Mouse (Mus musculus): ENCODE results near the gene Mob1b. TPM values are rescaled to one million over a fixed set of nuclear protein-coding genes. Genes with fewer than 3 reads are reported as not detected.

The Mob1b gene
- total and polyA plus RNA-seq, 2 experiments from 2014 or later: 7.8 to 14.9 TPM

- no peak for TF ChIP-seq CTCF (IDR thresholded peaks at IDR 0.05; ENCODE audit: low read depth)
- Histone ChIP-seq H3K4me2 (ENCODE audit: low read depth) (no peak overlapping the region), H3K27ac (ENCODE audit: low read depth, low read length) (no peak overlapping the region), H3K4me1 (ENCODE audit: insufficient read depth) (no peaks in the 10 kb centered on the region), H3K27me3 (ENCODE audit: insufficient read depth, low read length) (no peaks in the 10 kb centered on the region), H3K9ac (no peak overlapping the region), H3K4me3 (ENCODE audit: low read depth, low read length) (no peak overlapping the region), H3K9me3 (ENCODE audit: low read length) (no peaks in the 10 kb centered on the region), H3K36me3 (ENCODE audit: insufficient read depth) (no peaks in the 10 kb centered on the region)
- WGBS: 82% methylated on average over 11 of the region's 11 CpGs
- no peak for ATAC-seq
- no peak for DNase-seq
Observed at GRCm38 (mm10) chr5:88796588-88796987, 75.9 kb downstream of the Mob1b start.

- Histone ChIP-seq H3K9me3 (ENCODE audit: low read length) (no peaks in the 10 kb centered on the region), H3K4me2 (ENCODE audit: low read depth) (no peak overlapping the region), H3K4me3 (ENCODE audit: low read depth, low read length) (no peak overlapping the region), H3K4me1 (ENCODE audit: insufficient read depth) (no peaks in the 10 kb centered on the region), H3K9ac (no peak overlapping the region), H3K36me3 (ENCODE audit: insufficient read depth) (no peaks in the 10 kb centered on the region), H3K27me3 (ENCODE audit: insufficient read depth, low read length) (no peaks in the 10 kb centered on the region), H3K27ac (ENCODE audit: low read depth, low read length) (no peak overlapping the region)
- WGBS: 86% methylated on average over 6 of the region's 6 CpGs
- ATAC-seq (no peak), DNase-seq (no peak)
- no peak for TF ChIP-seq CTCF (IDR thresholded peaks at IDR 0.05; ENCODE audit: low read depth)
Observed at GRCm38 (mm10) chr5:88797121-88797520, 76.5 kb downstream of the Mob1b start.

- no peaks in the 10 kb centered on the region for H3K9me3 ChIP-seq (ENCODE audit: low read length)
- TF ChIP-seq CTCF (IDR thresholded peaks at IDR 0.05; ENCODE audit: low read depth): no peak
- no peak overlapping the region for H3K4me3 ChIP-seq (ENCODE audit: low read depth, low read length)
- no peak for ATAC-seq
- DNase-seq: no peak
- H3K27ac ChIP-seq (ENCODE audit: low read depth, low read length): no peak overlapping the region
- no peak overlapping the region for H3K9ac ChIP-seq
- H3K36me3 ChIP-seq (ENCODE audit: insufficient read depth): no peaks in the 10 kb centered on the region
- no peaks in the 10 kb centered on the region for H3K4me1 ChIP-seq (ENCODE audit: insufficient read depth)
- WGBS: 91% methylated on average over 4 of the region's 4 CpGs
- no peaks in the 10 kb centered on the region for H3K27me3 ChIP-seq (ENCODE audit: insufficient read depth, low read length)
- no peak overlapping the region for H3K4me2 ChIP-seq (ENCODE audit: low read depth)
Observed at GRCm38 (mm10) chr5:88805616-88806015, 85.0 kb downstream of the Mob1b start.

GRCm38 (mm10) chr5:88806278-88806677, 85.6 kb downstream of the Mob1b start:
- WGBS: 29% methylated on average over 5 of the region's 5 CpGs
- no peak for DNase-seq
- Histone ChIP-seq H3K27me3 (ENCODE audit: insufficient read depth, low read length) (no peaks in the 10 kb centered on the region), H3K36me3 (ENCODE audit: insufficient read depth) (no peaks in the 10 kb centered on the region), H3K9me3 (ENCODE audit: low read length) (no peaks in the 10 kb centered on the region), H3K9ac (no peak overlapping the region), H3K4me1 (ENCODE audit: insufficient read depth) (no peaks in the 10 kb centered on the region), H3K27ac (ENCODE audit: low read depth, low read length) (no peak overlapping the region), H3K4me2 (ENCODE audit: low read depth) (no peak overlapping the region), H3K4me3 (ENCODE audit: low read depth, low read length) (no peak overlapping the region)
- TF ChIP-seq CTCF (IDR thresholded peaks at IDR 0.05; ENCODE audit: low read depth): no peak
- ATAC-seq: no peak

GRCm38 (mm10) chr5:88807342-88807741, 86.7 kb downstream of the Mob1b start:
- ATAC-seq (peak; percentile 34; the same call in 1 of the 2 replicates), DNase-seq (no peak)
- no peaks in the 10 kb centered on the region for H3K9me3 ChIP-seq (ENCODE audit: low read length)
- H3K36me3 ChIP-seq (ENCODE audit: insufficient read depth): no peaks in the 10 kb centered on the region
- no peak overlapping the region for H3K27ac ChIP-seq (ENCODE audit: low read depth, low read length)
- H3K4me3 ChIP-seq (ENCODE audit: low read depth, low read length): no peak overlapping the region
- no peaks in the 10 kb centered on the region for H3K27me3 ChIP-seq (ENCODE audit: insufficient read depth, low read length)
- no peak overlapping the region for H3K4me2 ChIP-seq (ENCODE audit: low read depth)
- TF ChIP-seq CTCF (IDR thresholded peaks at IDR 0.05; ENCODE audit: low read depth): no peak
- no peak overlapping the region for H3K9ac ChIP-seq
- WGBS: 25% methylated on average over 9 of the region's 9 CpGs
- H3K4me1 ChIP-seq (ENCODE audit: insufficient read depth): no peaks in the 10 kb centered on the region

- DNase-seq: no peak
Observed at GRCm38 (mm10) chr5:88813188-88813587, 92.5 kb downstream of the Mob1b start.

More at GRCm38 (mm10) chr5:88813188-88813587, 92.5 kb downstream of the Mob1b start:
- WGBS: 69% methylated on average over 2 of the region's 2 CpGs
- H3K9ac ChIP-seq: no peak overlapping the region
- H3K4me1 ChIP-seq (ENCODE audit: insufficient read depth): no peaks in the 10 kb centered on the region
- peak; percentile 36; the same call in 1 of the 2 replicates for ATAC-seq
- H3K27ac ChIP-seq (ENCODE audit: low read depth, low read length): 0 out of 2 replicates have a peak overlapping the region, but pooled peaks have one; percentile 22
- H3K27me3 ChIP-seq (ENCODE audit: insufficient read depth, low read length): no peaks in the 10 kb centered on the region
- H3K4me2 ChIP-seq (ENCODE audit: low read depth): no peak overlapping the region
- no peak for TF ChIP-seq CTCF (IDR thresholded peaks at IDR 0.05; ENCODE audit: low read depth)
- H3K4me3 ChIP-seq (ENCODE audit: low read depth, low read length): no peak overlapping the region
- H3K36me3 ChIP-seq (ENCODE audit: insufficient read depth): no peaks in the 10 kb centered on the region
- no peaks in the 10 kb centered on the region for H3K9me3 ChIP-seq (ENCODE audit: low read length)

Other genes with a start within 250 kb of the Mob1b start
- gene Enam, start 232.9 kb upstream of the Mob1b start, total RNA-seq (2014; rRNA removed): not detected in 2 replicates
- not detected in 2 replicates for gene Enam, start 232.9 kb upstream of the Mob1b start, polyA plus RNA-seq (2015; fragmentation: Nextera tagmentation; extraction: Ambion mirVana)
- 0.14 and 0.23 TPM in 2 replicates for gene Jchain, start 193.0 kb upstream of the Mob1b start, total RNA-seq (2014; rRNA removed)
- 0.28 and 0.33 TPM in 2 replicates for gene Jchain, start 193.0 kb upstream of the Mob1b start, polyA plus RNA-seq (2015; fragmentation: Nextera tagmentation; extraction: Ambion mirVana)
- 25.9 and 29.6 TPM in 2 replicates for gene Utp3, start 166.4 kb upstream of the Mob1b start, total RNA-seq (2014; rRNA removed)
- 44.6 and 53.9 TPM in 2 replicates for gene Utp3, start 166.4 kb upstream of the Mob1b start, polyA plus RNA-seq (2015; fragmentation: Nextera tagmentation; extraction: Ambion mirVana)
- gene Rufy3, start 155.8 kb upstream of the Mob1b start, total RNA-seq (2014; rRNA removed): 291 and 319 TPM in 2 replicates
- gene Rufy3, start 155.8 kb upstream of the Mob1b start, polyA plus RNA-seq (2015; fragmentation: Nextera tagmentation; extraction: Ambion mirVana): 133 and 214 TPM in 2 replicates
- gene Grsf1, start 44.7 kb upstream of the Mob1b start, total RNA-seq (2014; rRNA removed): 51.9 and 68.0 TPM in 2 replicates
- gene Grsf1, start 44.7 kb upstream of the Mob1b start, polyA plus RNA-seq (2015; fragmentation: Nextera tagmentation; extraction: Ambion mirVana): 50.2 and 58.1 TPM in 2 replicates
- gene Dck, start 44.1 kb downstream of the Mob1b start, total RNA-seq (2014; rRNA removed): 23.1 and 28.9 TPM in 2 replicates
- gene Dck, start 44.1 kb downstream of the Mob1b start, polyA plus RNA-seq (2015; fragmentation: Nextera tagmentation; extraction: Ambion mirVana): 24.6 and 30.3 TPM in 2 replicates
- gene Slc4a4, start 166.0 kb downstream of the Mob1b start, total RNA-seq (2014; rRNA removed): 24.5 and 34.7 TPM in 2 replicates
- 3.7 and 11.8 TPM in 2 replicates for gene Slc4a4, start 166.0 kb downstream of the Mob1b start, polyA plus RNA-seq (2015; fragmentation: Nextera tagmentation; extraction: Ambion mirVana)

Measured in forebrain, postnatal 0 days (tissue).